Mouse (Mus musculus): ENCODE measurements around the gene Zbtb34.

The Zbtb34 gene

DNA sequence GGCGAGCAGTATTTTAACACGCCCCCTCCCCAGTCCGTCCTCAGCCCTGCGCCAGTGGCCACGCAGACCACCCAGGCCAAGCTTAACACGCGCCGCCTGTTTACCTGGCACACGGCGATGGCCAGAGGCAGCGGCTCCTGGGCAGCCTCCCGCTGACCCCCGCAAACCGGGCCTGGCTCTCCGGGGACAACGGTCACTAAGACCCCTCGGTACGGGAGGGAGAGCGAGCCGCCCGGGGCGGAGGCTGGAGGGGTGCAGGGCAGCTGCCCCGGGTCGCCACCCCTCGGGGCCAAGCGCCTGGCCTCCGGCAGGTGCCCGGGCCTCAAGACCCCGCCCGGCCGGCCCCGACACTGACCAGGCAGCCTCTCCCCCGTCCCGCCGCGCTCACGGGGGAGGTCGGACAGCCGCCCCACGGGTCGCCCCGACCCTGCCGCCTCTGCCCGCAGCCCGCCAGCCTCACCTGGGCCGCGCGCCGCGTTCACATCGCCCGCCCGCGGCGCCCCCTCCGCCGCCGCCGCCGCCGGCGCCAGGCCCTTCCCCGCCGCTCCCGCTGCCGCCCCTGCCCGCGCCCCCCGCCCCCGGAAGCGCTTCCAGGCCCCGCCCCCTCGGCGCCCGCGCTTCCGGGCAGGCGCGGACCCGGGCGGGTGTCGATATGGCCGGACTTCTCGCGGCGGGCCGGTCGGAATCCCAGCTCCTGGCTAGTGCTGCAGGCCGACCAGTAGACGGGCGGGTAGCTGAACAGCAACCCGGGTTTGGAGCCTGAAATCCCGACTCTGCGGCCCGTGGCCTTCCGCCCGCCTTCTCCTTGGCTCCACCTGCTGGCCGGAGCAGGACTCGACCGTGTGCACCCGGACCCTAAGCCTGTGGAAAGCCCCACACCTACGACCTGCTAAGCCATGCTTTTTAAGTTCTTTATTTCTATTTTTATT is at the start of gene Zbtb34:
Gene Zbtb34 (minus strand): TSS at position 554 of the 929 bp plus-strand sequence.
- peak; percentile 87 for DNase-seq

DNA sequence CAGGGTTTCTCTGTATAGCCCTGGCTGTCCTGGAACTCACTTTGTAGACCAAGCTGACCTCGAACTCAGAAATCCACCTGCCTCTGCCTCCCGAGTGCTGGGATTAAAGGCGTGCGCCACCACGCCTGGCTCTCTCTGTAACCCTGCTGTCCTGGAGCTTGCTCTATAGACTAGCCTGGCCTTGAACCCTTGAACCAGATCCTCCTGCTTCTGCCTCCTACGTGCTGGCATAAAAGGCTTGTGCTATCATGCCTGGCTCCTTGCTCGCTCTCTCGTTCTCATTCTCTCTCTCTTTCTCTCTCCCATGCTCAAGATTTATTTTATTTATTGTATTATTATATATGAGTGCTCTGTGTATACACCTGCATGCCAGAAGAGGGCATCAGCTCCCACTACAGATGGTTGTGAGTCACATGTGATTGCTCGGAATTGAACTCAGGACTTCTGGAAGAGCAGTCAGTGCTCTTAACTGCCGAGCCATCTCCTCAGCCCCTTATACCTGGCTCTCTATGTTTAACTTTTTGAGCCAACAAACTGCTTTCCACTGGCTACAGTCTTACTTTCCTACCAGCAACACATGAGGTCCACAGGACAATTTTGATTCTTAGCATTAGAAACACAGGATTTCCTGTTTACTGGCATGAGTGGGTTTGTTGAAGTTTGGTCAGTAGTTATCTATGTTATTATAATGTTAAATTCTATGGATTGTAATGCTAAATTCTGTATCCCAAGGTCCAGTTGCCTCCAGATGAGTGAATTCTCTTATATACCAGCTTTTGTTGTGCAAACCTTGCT is 47.0 kb upstream of the Zbtb34 start:
- no peak for DNase-seq

DNA sequence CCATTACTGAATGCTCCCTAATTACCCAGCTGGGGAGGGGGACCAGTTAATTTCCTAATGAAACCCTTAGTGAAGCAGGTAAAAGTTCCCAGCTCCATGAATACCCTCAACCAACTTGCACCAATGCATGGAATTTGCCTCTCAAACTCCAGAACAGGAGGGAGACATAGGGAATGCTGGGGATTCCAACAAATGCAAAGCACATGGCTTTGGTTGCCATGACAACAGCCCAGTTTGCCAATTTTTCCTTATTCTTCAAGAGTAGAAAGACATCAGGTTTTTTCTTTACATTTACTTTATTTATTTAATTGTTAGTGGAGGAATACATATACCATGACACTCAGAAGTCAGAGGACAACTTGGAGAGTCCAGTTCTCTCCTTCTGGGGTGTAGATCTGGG is 44.8 kb upstream of the Zbtb34 start:
- DNase-seq: no peak

DNA sequence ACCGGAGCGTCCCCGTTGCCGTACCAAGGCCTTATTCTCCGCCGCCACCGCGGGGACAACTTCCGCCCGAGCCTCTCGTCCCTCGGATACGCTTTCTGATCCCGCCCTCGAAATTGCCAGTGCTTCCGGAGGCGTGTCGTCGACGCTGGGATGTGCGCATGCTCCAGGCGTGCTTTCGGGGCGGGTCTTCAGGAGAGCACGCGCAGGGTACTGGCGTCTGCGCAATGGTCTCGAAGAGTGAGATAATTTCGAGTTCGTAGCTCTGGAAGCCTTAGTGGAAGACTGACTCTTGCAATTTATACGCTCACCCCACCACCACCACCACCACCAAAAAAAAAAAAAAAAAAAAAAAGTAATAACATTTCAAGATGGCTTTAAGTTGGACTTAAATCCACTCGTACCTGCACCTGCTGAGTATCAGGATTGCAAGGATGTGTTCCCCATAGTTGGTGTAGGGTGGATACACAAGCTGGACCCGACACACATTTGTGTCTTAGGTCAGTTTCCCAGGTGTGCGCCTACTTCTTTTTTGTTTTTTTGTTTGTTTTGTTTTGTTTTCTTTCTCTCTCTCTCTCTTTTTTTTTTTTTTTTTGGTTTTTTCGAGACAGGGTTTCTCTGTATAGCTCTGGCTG is 37.5 kb upstream of the Zbtb34 start, which contains the start of gene Zbtb43:
Gene Zbtb43 (minus strand): TSS at position 94 of the 632 bp plus-strand sequence.
- DNase-seq: peak; percentile 96

DNA sequence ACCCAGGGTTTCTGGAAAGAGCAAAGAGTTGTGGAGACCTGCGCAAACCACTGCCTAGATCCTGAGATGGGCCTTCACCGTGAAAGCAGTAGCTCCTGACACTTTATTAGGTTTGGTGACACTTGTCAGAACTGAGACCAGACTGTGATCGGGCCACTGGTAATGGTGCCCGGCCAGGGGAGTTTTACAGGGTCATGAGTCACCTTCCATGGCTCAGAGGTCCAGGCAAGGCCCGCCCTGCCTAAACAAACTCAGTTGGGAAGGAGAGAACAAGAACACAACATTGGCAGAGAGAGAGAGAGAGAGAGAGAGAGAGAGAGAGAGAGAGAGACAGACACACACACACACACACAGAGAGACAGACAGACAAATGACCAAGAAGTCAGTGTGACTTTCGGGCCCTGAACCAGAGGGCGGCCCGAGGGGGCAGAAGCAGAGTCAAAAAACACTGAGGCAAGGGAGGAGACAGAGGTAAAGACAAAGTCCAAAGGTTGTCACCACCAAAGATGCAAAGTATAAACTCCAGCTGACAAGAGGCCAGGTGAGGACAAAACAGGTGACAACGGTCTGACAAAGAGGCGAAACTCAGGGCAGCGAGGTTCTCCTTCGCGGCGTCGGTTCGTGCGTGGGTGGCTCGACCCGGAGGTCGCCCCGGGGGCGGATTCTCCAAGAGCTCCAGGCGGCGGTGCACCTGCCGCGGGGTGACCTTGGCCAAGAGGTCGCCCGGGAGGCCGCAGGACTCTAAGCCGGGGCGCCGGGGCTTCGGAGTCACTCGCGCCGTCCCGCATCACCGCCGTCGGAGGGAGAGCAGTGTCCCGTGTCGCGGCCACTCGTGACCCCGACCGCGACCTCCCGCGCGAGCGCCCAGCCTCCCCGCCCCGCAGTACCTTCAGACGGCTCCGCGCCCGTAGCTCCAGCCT is 36.7 kb upstream of the Zbtb34 start:
- no peak for DNase-seq

DNA sequence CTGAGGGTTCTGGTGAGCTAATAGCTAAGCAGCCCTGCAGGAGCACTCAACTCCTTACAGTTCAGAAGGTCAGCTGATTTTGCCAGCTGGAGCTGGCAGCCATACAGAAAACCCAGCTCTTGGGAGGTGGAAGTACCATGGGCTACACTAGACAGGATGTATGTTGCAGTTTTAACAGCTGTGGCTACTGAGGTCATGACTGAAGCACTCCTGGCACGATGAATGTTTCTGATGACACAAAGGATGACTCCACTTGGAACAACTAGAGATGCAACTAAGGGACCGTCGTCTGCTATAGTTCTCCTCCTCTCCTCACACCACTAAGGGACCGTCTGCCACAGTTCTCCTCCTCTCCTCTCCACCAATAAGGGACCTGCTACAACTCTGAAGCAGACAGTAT is 34.8 kb upstream of the Zbtb34 start:
- DNase-seq: no peak

DNA sequence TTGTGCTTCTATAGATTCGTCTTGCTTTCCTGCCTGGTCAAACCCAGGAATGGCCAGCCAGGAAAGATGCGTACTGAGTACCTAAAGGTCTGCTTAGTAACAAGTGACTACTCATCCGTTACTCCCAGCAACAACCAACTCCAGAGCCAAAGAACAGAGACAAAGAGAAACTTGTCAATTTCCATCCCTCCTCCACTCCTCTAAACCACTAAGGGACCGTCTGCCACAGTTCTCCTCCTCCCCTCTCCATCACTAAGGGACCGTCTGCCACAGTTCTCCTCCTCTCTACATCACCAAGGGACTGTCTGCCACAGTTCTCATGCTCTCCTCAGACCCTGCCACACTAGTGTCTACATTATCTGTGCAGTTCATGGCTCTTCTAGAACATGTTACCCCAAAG is 34.1 kb upstream of the Zbtb34 start:
- DNase-seq: no peak

DNA sequence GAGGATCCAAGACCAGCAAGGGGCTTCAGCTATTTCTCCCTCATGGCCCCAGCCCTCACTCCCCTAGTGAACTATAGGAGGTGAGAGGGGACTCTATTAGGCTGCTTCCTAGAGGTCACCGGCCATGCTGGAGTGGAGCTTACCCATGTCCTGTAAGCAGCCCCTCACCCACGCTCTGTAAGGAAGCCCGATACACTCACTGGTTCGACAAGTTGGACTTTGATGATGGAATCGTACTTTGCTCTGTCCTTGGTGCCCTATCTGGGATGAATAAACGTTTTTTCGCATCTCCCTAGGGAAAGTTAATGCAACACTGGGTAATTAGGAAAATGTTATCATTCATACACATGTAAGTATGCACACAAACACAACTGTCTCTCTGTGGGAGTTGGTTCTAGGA is 30.9 kb upstream of the Zbtb34 start:
- DNase-seq: no peak

DNA sequence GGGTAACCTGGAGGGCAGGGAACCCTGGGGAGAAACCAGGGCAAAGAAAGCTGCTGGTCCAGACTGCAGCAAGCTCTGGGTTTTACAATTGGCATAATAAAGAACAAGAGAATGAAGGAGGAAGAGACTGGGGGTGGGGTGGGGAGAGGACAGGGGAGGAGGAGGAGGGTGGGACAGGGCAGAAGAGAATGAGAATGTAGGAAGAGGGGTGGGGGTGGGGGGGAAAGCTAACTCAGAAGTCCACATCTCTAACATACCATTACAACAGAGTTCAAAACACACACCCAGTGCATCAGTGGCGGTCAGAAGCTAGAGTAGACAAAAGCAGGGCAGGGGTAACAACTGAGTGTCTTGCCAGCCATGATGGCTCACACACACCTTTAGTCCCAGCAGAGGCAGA is 29.9 kb upstream of the Zbtb34 start:
- no peak for DNase-seq

DNA sequence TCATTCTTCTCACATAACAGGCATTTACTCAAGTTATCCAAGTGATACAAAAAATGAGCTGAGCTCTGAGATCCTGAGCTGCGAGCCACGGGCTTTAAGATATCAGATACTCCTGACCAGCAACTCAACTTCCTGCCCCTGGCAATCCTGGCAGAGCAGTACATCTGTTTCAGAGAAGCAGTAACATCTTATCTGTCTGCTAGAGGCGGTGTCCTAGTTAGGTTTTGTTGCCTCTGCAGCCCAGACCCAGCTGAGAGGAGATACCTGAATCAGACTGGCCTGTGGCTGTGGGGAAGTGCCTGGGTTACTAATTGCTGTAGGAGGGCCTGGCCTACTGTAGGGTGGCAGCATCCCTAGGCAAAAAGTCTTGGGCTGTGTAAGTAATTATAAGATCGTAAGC is 28.5 kb upstream of the Zbtb34 start:
- no peak for DNase-seq

DNA sequence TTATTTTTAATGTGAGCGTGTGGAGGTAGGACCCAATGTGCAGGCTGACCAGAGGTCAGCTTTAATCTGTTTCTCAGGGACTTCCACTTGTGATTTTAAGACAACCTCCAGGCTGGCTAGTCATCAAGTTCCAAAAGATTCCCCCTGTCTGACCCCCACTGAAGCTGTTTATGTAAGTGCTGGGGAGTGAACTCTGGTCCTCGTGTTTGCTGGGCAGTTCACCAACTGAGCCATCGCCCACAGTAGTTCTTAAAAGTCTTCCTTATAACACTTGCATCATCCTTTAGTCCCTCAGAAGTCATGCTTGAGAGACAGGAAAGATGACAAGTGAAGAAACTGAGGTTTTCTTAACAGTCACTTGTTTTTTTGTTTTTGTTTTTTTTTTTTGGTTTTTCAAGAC is 25.6 kb upstream of the Zbtb34 start:
- no peak for DNase-seq

DNA sequence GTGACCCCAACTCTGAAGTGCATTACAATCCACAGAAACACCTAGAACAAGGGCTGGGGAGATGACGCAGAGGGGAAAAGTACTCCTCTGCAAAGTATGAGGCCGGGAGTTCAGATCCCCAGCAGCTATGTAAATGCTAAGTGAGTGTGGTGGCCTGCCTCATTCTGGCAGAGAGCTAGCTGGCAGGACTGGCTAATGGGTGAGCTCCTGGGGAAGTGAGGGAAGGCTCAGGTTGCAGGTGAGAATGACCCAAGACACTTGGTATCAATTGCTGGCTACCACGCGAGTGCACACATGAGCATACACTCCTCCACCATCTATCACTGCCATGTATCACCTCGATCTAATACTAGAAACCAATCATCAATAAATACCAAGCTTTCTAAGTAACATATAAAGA is 25.1 kb upstream of the Zbtb34 start:
- DNase-seq: no peak

DNA sequence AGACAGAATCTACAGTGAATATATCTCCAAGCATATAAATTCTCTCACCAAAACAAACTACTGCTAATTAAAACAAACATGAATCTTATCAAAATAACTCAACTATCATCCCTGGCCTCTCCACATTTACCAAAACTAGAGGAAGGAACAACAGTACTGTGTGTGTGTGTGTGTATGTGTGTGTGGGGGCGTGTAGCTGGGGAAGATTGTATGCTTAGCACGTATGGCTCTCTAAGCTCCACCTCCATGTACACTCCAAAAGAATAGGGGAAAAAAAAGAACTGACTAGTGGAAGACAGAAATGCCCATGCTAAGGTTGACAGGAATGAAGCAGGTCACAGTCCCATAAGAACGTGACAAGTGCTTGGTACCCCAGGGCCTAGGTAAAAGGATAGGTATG is 24.2 kb upstream of the Zbtb34 start:
- no peak for DNase-seq

DNA sequence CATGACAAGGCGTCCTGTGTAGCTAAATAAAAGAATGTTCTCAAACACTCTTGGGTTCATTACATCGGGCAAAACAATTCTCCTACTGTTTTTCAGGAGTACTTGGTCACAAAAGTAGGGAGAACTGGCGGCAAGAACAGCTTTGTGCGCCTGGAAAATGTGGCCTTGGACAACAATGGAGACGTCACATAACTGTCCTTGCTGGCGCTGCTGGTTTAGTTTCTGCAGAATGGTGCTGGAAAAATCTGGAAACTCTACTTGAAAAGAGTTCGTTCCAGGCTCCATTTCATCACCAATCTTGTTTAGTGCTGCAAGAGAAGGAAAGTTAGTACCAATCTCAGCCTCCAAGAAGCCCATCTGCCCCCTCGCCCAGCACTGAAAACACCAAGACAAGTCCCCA is 23.7 kb upstream of the Zbtb34 start:
- DNase-seq: no peak

DNA sequence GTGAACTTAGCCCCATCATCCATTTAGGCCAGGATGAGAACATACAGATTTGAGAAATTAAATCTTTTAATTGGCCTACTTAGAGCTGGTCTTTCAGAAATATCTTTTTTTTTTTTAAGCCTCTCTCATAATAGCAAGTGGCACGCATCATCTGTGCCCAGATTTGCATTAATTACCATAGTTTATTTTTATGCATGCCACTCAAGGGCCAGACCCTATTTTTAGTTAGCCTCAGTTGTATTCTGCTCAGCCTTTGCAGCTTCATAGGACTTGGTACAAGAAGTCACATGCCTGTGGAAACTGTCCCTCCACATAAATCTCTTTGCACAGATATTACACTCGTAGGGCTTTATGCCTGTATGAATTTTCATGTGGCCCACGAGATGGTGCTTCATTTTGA is 22.4 kb upstream of the Zbtb34 start:
- no peak for DNase-seq

DNA sequence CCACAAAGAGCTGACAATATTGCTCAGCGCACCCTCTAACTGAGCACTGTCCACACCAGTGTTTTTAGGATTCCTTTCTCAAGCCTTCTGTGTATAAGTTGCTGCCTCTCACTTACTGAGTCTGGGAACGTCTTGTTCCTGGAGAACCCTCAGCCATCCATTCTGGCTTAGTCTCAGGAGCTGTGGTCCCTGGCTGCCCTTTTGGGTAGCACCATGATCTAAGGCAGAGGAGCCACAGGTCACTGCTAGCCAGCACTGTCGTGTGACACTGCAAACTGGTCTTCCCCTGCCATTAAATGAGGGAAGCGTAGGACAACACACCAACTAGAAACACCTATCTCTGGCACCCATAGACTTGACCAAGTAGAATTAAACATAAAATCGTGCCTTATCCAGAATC is 21.6 kb upstream of the Zbtb34 start:
- no peak for DNase-seq

DNA sequence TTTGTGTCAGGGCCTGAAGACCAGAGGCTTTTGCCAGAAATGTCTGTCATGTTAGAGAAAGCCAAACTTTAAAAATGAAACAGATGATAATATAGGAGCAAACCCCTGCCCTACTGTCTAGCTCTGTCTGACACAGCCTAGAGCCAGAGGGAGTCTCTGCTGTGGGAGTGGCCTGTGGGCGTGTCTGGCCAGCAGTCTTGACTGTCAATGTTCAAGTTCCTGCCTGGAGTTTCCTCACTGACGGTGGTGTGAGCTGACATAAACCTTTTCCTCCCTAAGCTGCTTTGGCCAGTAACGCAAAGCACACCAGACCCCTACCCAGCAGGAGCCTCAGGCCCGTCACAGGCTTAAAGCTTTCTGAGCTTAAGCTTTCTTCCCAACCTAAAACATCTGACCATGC is 21.0 kb upstream of the Zbtb34 start:
- no peak for DNase-seq

DNA sequence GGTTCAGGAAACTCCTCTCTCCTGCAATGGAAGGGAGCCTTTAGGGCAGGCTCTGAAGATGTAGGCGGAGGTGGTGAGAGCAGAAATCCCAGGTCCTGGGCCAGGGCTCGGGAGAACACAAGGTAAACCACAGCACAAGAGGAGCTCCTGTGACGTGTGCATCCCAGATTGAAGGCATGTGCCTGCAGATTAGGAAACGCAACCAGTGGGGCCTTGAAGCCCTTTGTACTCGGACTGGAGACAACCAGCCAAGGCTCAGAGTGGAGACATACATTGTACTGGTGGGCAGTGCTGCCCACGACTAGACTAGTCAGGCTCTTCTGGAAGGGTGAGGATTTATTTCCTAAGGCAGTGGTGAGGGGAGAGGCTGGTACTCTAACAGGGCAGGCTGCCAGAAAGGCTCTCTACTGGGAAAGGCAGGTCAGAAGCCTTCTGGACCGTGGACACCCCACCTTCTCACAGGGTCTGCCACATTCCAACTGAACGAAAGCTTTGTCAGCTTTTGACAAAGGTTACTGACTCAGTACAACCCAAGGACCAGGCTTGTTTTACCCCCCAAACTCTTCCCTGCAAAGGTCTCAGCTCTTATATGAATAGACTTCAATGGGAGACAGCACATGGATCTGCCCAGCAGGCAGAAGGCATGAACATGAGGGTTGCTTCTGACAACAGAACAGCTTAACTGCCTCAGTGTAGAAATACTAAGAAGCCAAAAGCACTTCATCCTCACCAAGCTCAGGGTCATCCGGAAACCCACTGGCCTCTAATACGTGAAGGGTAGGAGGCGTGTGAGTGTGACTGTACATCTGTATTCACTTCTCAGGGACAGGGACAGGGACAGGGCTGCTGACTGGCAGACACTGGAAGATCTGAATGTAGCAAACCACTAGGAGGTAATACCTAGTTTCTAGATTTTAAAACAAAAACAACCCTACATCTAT is 20.2 kb upstream of the Zbtb34 start:
- DNase-seq: no peak

DNA sequence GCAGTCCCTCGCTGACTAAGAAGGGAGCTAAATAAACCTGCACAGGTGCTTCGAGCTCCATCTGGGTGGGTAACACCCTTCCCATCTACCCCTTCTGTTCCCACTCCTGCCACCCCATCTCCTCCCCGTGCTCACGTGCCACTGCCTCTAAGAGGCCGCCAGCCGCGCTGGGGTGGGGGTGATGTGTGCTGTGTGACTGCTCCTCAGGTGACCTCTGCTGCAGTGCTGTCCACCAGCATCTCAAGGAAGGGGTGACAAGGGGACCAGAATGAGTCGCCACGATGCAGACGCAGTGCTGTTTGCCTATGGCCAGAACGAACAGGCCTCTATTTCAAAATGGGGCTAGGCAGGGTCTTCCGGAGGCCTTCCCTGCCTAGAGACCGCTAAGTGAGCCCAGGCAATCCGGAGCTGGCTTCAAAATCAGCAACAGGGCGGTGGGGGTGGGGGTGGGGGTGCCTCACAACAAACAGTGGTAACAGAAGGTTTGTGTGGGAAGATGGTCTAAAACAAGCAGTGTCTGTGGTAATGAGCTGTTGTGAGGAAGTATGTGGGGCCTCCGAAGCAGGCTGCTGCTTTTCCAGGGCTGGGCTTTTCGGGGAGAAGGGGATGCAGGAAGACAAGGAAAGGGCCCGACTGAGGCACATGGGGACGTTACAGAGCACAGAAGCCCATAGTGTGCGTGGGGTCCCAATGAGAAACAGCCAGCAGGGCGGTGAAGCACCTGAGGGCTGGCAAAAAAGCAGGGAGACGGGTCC is 18.2 kb upstream of the Zbtb34 start:
- no peak for DNase-seq

DNA sequence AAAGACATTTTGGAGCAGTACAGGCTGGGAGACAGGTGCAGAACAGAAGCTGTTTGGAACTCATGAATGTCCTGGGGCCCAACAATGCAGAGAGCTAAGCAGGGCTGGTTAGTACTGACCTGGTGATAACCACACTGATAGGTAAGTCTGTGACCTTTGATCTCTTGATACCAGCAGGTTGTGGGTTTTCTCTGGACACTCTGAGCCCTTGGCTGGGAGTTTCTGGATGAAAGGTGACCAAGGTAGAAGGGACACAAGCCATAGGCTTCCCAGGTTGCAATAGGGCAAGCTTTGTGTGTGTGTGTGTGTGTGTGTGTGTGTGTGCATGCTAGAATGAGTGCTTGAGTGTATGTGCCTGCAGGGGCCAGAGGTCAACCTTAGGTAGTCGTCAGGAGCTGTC is 15.7 kb upstream of the Zbtb34 start:
- DNase-seq: no peak

DNA sequence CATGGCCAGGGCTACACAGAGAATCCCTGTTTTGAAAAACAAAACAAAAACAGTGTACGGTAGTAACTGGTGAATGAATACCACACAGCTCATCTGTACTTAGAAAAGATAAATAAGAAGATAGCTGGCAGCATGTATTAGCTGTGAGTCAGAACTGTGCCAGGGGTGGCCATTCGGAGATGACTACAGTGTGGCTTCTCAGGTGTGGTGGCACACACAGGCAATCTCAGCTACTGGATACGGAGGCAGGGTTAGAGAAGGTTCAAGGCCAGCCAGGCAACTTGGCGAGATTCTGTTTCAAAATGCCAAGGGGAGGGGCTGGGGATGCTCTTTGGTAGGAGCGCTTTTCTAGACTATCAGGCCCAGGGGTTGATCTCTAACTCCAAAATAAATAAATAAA is 14.6 kb upstream of the Zbtb34 start:
- no peak for DNase-seq

Measured in thymus, postnatal 4 days (tissue).